In genomic region chr4:155236737-155237385, GRCm38 (mm10) we compare ENCODE assay signal across 10 mouse cellular contexts. TPM values are rescaled to one million over a fixed set of nuclear protein-coding genes. Genes with fewer than 3 reads are reported as not detected.
DNase-seq lines count a peak whose midpoint lies in the region; ATAC-seq and TF ChIP-seq lines count a peak whose summit lies in the region.
"Had no signal": no experiment of that assay in that cellular context is flagged by ENCODE, and none has a peak within 500 bp of the region (broad histone marks: within the 10 kb centered on the region; RNA-seq: fewer than 3 reads in every experiment).

No protein-coding gene starts in this region.

- WGBS in heart, adult 2 months: 85% methylated on average over 12 of the region's 12 CpGs
- WGBS in midbrain, embryonic 14.5 days: 76% methylated on average over 12 of the region's 12 CpGs
- 78% methylated on average over 12 of the region's 12 CpGs for WGBS in midbrain, embryonic 13.5 days
- 72% methylated on average over 12 of the region's 12 CpGs for WGBS in limb, embryonic 14.5 days

- intact Hi-C loops in heart, adult 2 months (cut with DNase I): no loop called here
- intact Hi-C loops in heart, postnatal 25 days (cut with DNase I): loop anchor here (1.0 kb wide), 1 partner anchor 11 kb away; no protein-coding TSS in a partner anchor

- H3K27ac ChIP-seq in heart, adult 2 months: peak overlapping the region; percentile 99
- H3K27ac ChIP-seq in midbrain, embryonic 14.5 days (replicated peaks; ENCODE audit: low read depth, low read length): peak overlapping the region; percentile 86; the same call in 1 of the 2 replicates
- H3K27ac ChIP-seq in midbrain, embryonic 13.5 days: no peak overlapping the region
- H3K27ac ChIP-seq in limb, embryonic 14.5 days (replicated peaks; ENCODE audit: low read depth, low read length): peak overlapping the region; percentile 99

- H3K9me3 ChIP-seq in midbrain, embryonic 14.5 days (ENCODE audit: control insufficient read depth, low read length): no peaks in the 10 kb centered on the region
- no peaks in the 10 kb centered on the region for H3K9me3 ChIP-seq in midbrain, embryonic 13.5 days
- no peaks in the 10 kb centered on the region for H3K9me3 ChIP-seq in limb, embryonic 14.5 days (ENCODE audit: control insufficient read depth, low read length)

- TF ChIP-seq CTCF in heart, adult 2 months (IDR thresholded peaks at IDR 0.05): no peak

- H3K36me3 ChIP-seq in heart, adult 2 months (ENCODE audit: control insufficient read depth, insufficient read depth, low read length): no peaks in the 10 kb centered on the region; the same call in 1 of the 2 replicates
- H3K36me3 ChIP-seq in midbrain, embryonic 14.5 days (ENCODE audit: control insufficient read depth, insufficient read depth, low read length): no peaks in the 10 kb centered on the region
- no peaks in the 10 kb centered on the region for H3K36me3 ChIP-seq in midbrain, embryonic 13.5 days
- no peaks in the 10 kb centered on the region for H3K36me3 ChIP-seq in limb, embryonic 14.5 days (ENCODE audit: control insufficient read depth, insufficient read depth, low read length)
- H3K36me3 ChIP-seq in splenic B cell, adult 2 months (ENCODE audit: control insufficient read depth, insufficient read depth, low read length, poor library complexity, severe bottlenecking): no peaks in the 10 kb centered on the region

- H3K79me2 ChIP-seq in heart, adult 2 months (replicated peaks; ENCODE audit: control insufficient read depth, insufficient read depth, low read length): no peaks in the 10 kb centered on the region

- H3K4me1 ChIP-seq in heart, adult 2 months (ENCODE audit: control insufficient read depth, insufficient read depth, low read length): peaks cover 31% of the 10 kb centered on the region
- H3K4me1 ChIP-seq in midbrain, embryonic 14.5 days (ENCODE audit: control insufficient read depth, insufficient read depth, low read length): peaks cover 23% of the 10 kb centered on the region
- peaks cover 35% of the 10 kb centered on the region for H3K4me1 ChIP-seq in midbrain, embryonic 13.5 days (replicated peaks)
- H3K4me1 ChIP-seq in limb, embryonic 14.5 days (ENCODE audit: control insufficient read depth, insufficient read depth, low read length): peaks cover 62% of the 10 kb centered on the region

- no peak for TF ChIP-seq EP300 in heart, adult 2 months (IDR thresholded peaks at IDR 0.05; ENCODE audit: insufficient read depth, low read depth, low read length)

- DNase-seq in heart, adult 2 months: no peak
- DNase-seq in heart, postnatal 25 days (ENCODE audit: low spot score): no peak
- DNase-seq in midbrain, embryonic 14.5 days: no peak
- DNase-seq in limb, embryonic 14.5 days (ENCODE audit: low spot score): no peak
- peak; percentile 87 for DNase-seq in splenic B cell, adult 2 months (ENCODE audit: low read depth, low spot score)
- no peak for DNase-seq in adrenal gland, postnatal 4 days (ENCODE audit: low spot score in 2 of 2)
- no peak for DNase-seq in cerebellum, postnatal 10 days
- DNase-seq: kidney, adult 11 months; right cerebral cortex, postnatal 4 days had no signal

- no peak overlapping the region for H3K9ac ChIP-seq in heart, adult 2 months (ENCODE audit: low read depth, low read length)
- no peak overlapping the region for H3K9ac ChIP-seq in midbrain, embryonic 14.5 days (replicated peaks; ENCODE audit: low read length)
- H3K9ac ChIP-seq in midbrain, embryonic 13.5 days (replicated peaks): no peak overlapping the region
- H3K9ac ChIP-seq in limb, embryonic 14.5 days (ENCODE audit: low read depth, low read length, severe bottlenecking): peak overlapping the region; percentile 8; the same call in 1 of the 2 replicates

- TF ChIP-seq POLR2A in heart, adult 2 months (IDR thresholded peaks at IDR 0.05; ENCODE audit: insufficient read depth, low read depth, low read length): no peak
- no peak for TF ChIP-seq POLR2A in limb, embryonic 14.5 days (IDR thresholded peaks at IDR 0.05; ENCODE audit: borderline replicate concordance, extremely low read depth, insufficient read depth, insufficient read length)

- no peak overlapping the region for H3K4me3 ChIP-seq in heart, adult 2 months
- no peak overlapping the region for H3K4me3 ChIP-seq in midbrain, embryonic 14.5 days (replicated peaks; ENCODE audit: low read depth, low read length)
- H3K4me3 ChIP-seq in midbrain, embryonic 13.5 days (replicated peaks): no peak overlapping the region
- no peak overlapping the region for H3K4me3 ChIP-seq in limb, embryonic 14.5 days (replicated peaks; ENCODE audit: low read length)

- H3K4me2 ChIP-seq in midbrain, embryonic 14.5 days (ENCODE audit: low read length): no peak overlapping the region
- H3K4me2 ChIP-seq in midbrain, embryonic 13.5 days (replicated peaks): no peak overlapping the region
- no peak overlapping the region for H3K4me2 ChIP-seq in limb, embryonic 14.5 days (replicated peaks; ENCODE audit: low read depth, low read length, severe bottlenecking)

- H3K27me3 ChIP-seq in heart, adult 2 months (ENCODE audit: control insufficient read depth, insufficient read depth, low read length): no peaks in the 10 kb centered on the region
- no peaks in the 10 kb centered on the region for H3K27me3 ChIP-seq in midbrain, embryonic 14.5 days (ENCODE audit: control insufficient read depth, insufficient read depth, low read length)
- no peaks in the 10 kb centered on the region for H3K27me3 ChIP-seq in midbrain, embryonic 13.5 days
- H3K27me3 ChIP-seq in limb, embryonic 14.5 days (ENCODE audit: control insufficient read depth, insufficient read depth, low read length): no peaks in the 10 kb centered on the region
- H3K27me3 ChIP-seq in splenic B cell, adult 2 months (ENCODE audit: control insufficient read depth, insufficient read depth, low read length, poor library complexity, severe bottlenecking): no peaks in the 10 kb centered on the region

- ATAC-seq in midbrain, embryonic 14.5 days (ENCODE audit: low FRiP score, low TSS enrichment): no peak
- ATAC-seq in midbrain, embryonic 13.5 days: no peak
- ATAC-seq in limb, embryonic 14.5 days (ENCODE audit: low FRiP score, low read depth): no peak

RNA-seq across cellular contexts. Expression of gene Faap20, which starts 12.7 kb away (rescaled TPM):
- 10 to 100 TPM; 14.4 to 16.7 TPM for total RNA-seq in heart, adult 2 months (2021)
- polyA plus RNA-seq in heart, adult 2 months (2012; rRNA removed): 26.7 and 30.3 TPM in 2 replicates
- total RNA-seq in heart, postnatal 25 days (2021): 10 to 100 TPM; 13.5 to 15.5 TPM
- polyA plus RNA-seq in midbrain, embryonic 14.5 days (2014; fragmentation: Nextera tagmentation; extraction: Ambion mirVana): 74.1 and 85.6 TPM in 2 replicates
- polyA plus RNA-seq in midbrain, embryonic 13.5 days (2015; fragmentation: Nextera tagmentation; extraction: Ambion mirVana): 91.2 and 92.7 TPM in 2 replicates
- 64.6 and 85.1 TPM in 2 replicates for polyA plus RNA-seq in limb, embryonic 14.5 days (2012; rRNA removed)
- polyA plus RNA-seq in limb, embryonic 14.5 days (2014; fragmentation: Nextera tagmentation; extraction: Ambion mirVana): 72.5 and 84.8 TPM in 2 replicates
- 10 to 100 TPM; 54.9 to 56.3 TPM for total RNA-seq in adrenal gland, postnatal 4 days (2021)

RNA-seq across cellular contexts. Expression of gene Ski, which starts 14.5 kb away (rescaled TPM):
- 10 to 100 TPM; 56.7 to 56.8 TPM for total RNA-seq in heart, adult 2 months (2021)
- 34.9 and 46.0 TPM in 2 replicates for polyA plus RNA-seq in heart, adult 2 months (2012; rRNA removed)
- 10 to 100 TPM; 55.0 to 63.9 TPM for total RNA-seq in heart, postnatal 25 days (2021)
- 14.3 and 15.4 TPM in 2 replicates for polyA plus RNA-seq in midbrain, embryonic 14.5 days (2014; fragmentation: Nextera tagmentation; extraction: Ambion mirVana)
- polyA plus RNA-seq in midbrain, embryonic 13.5 days (2015; fragmentation: Nextera tagmentation; extraction: Ambion mirVana): 9.3 and 9.9 TPM in 2 replicates
- 88.7 and 109 TPM in 2 replicates for polyA plus RNA-seq in limb, embryonic 14.5 days (2012; rRNA removed)
- 44.0 and 47.5 TPM in 2 replicates for polyA plus RNA-seq in limb, embryonic 14.5 days (2014; fragmentation: Nextera tagmentation; extraction: Ambion mirVana)
- 100 to 1,000 TPM; 106 to 111 TPM for total RNA-seq in adrenal gland, postnatal 4 days (2021)
